Mouse (Mus musculus) liver, postnatal 0 days (tissue): ENCODE measurements around the gene Bcl2l13. TPM values are rescaled to one million over a fixed set of nuclear protein-coding genes. Genes with fewer than 3 reads are reported as not detected.

Experiments used
- ATAC-seq: fragments of 200-750 bp; cut with Nextera tagmentation; 2 replicates; pipeline ENCODE4 v1.8.0; 2017; ENCODE audit warnings: mild to moderate bottlenecking, moderate library complexity
- DNase-seq: peaks from one replicate; pipeline ENCODE4 v3.0.0-alpha.2; 2016
- H3K27ac ChIP-seq: fragments of 300-500 bp; sonication (generic); 2 replicates; pipeline ENCODE4 v1.5.1; 2014; ENCODE audit warnings: antibody characterized with exemption, moderate library complexity, mild to moderate bottlenecking, low read depth
- H3K27me3 ChIP-seq: fragments of 300-500 bp; sonication (generic); 2 replicates; pipeline ENCODE4 v1.6.1; 2014; ENCODE audit warnings: low read length, control low read depth, mixed read lengths; ENCODE audit not compliant: insufficient read depth
- H3K36me3 ChIP-seq: fragments of 300-500 bp; sonication (generic); replicated peaks from 2 replicates; pipeline ENCODE4 v1.6.1; 2014; ENCODE audit warnings: mild to moderate bottlenecking, control low read depth, low read length, moderate library complexity, mixed read lengths; ENCODE audit not compliant: insufficient read depth
- H3K4me1 ChIP-seq: fragments of 300-500 bp; sonication (generic); 2 replicates; pipeline ENCODE4 v1.6.1; 2014; ENCODE audit warnings: antibody characterized with exemption, mild to moderate bottlenecking, control low read depth; ENCODE audit not compliant: insufficient read depth
- H3K4me2 ChIP-seq: fragments of 300-500 bp; sonication (generic); 2 replicates; pipeline ENCODE4 v1.6.1; 2014; ENCODE audit warnings: low read depth, mild to moderate bottlenecking, low read length, moderate library complexity, mixed read lengths
- H3K4me3 ChIP-seq: fragments of 300-500 bp; sonication (generic); 2 replicates; pipeline ENCODE4 v1.5.1; 2014; ENCODE audit warnings: low read depth, low read length
- H3K9ac ChIP-seq: fragments of 300-500 bp; sonication (generic); replicated peaks from 2 replicates; pipeline ENCODE4 v1.6.1; 2014; ENCODE audit warnings: mild to moderate bottlenecking, moderate library complexity
- H3K9me3 ChIP-seq: fragments of 300-500 bp; sonication (generic); 2 replicates; pipeline ENCODE4 v1.6.1; 2016; ENCODE audit warnings: mild to moderate bottlenecking, control low read depth, low read length, mixed read lengths
- CTCF ChIP-seq: sonication (generic); IDR thresholded peaks from 2 replicates; pipeline ENCODE4 v1.5.1; 2016; ENCODE audit warnings: antibody characterized with exemption, low read depth
- EP300 ChIP-seq: IDR thresholded peaks from 2 replicates; pipeline ENCODE4 v1.6.1; 2016; ENCODE audit warnings: antibody characterized with exemption, low read depth, mild to moderate bottlenecking
- WGBS: fragments of 180-500 bp; shearing (Covaris S2); extraction: QIAGEN DNeasy Blood & Tissue Kit; methylation state at CpG from one replicate; pipeline ENCODE4 v1.1.7; 2014; ENCODE audit not compliant: insufficient replicate concordance; 5-methylcytosine and 5-hydroxymethylcytosine counted together
- polyA plus RNA-seq: library from polyadenylated mRNA; unstranded; fragments of >200 nt; fragmentation: Nextera tagmentation; extraction: Ambion mirVana; gene quantifications from 2 replicates; pipeline ENCODE4 v1.2.1, GENCODE M21; 2015

Gene Bcl2l13
- polyA plus RNA-seq, 1 experiment from 2014 or later = 18.4 TPM

DNA sequence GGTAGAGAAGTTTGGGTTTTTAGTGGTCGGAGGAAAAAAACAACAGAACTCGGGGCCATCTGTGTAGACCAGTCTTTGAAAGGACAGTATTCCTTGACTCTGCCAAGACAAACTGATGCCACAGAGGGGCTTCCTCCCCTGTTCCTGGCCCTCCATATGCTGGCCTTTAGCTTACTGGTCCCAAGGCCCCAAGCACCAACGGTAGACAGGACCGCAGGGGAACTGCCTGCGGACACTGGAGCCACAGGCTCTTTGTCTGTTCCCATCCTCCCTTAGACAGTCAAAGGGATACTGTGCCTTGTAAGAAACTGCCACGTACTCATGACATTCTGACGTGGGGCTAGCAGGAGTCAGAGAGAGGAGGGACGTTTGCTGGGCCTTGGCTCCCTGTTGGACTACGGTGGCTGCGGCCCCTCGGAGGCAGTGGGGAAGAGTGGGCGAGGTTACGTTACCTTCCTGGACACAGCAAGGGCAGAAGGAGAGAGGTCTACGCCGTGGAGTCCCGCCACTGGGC is 101.1 kb downstream of the Bcl2l13 start:
- Histone ChIP-seq H3K4me1 (peaks cover 2% of the 10 kb centered on the region), H3K4me2 (no peak overlapping the region), H3K4me3 (no peak overlapping the region), H3K27ac (no peak overlapping the region), H3K9me3 (no peaks in the 10 kb centered on the region), H3K27me3 (no peaks in the 10 kb centered on the region), H3K9ac (no peak overlapping the region), H3K36me3 (peaks cover 11% of the 10 kb centered on the region; the same call in 1 of the 2 replicates)
- 82% methylated on average over 16 of the region's 16 CpGs for WGBS
- TF ChIP-seq EP300 (no peak), CTCF (no peak)
- DNase-seq (no peak), ATAC-seq (no peak)

DNA sequence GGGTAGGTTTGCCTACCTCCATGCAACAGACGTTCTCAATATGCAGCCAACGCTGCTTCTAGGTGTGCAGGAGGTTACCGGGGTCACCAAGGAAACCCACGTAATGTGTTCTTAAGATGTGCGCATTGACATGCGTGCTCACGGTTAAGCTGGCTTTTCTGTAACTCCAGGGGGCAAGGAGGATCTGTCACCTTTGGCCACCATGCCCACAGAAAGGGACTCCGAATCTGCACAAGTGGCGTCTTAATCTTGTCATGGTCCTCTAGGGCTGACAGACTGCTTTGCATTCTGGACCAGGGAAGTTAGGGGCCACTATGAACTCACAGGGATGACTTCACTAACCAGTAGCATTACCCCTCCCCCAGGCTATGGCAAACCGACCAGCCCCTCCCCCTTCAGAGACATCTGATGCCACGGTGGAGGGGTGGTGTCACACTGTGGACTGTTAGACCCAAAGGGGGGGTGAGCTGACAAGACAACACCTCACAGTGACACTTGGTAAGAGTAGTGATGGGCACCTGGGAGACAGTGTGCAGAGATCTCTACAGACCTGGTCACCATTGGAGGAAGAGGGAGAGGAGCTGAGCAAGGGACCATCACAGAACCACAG is 102.1 kb downstream of the Bcl2l13 start:
- Histone ChIP-seq H3K9me3 (no peaks in the 10 kb centered on the region), H3K4me3 (no peak overlapping the region), H3K9ac (no peak overlapping the region), H3K4me1 (peaks cover 2% of the 10 kb centered on the region), H3K27ac (no peak overlapping the region), H3K4me2 (no peak overlapping the region), H3K27me3 (no peaks in the 10 kb centered on the region), H3K36me3 (0 out of 2 replicates have a peak, but pooled peaks cover 4% of the 10 kb centered on the region)
- TF ChIP-seq CTCF = no peak
- TF ChIP-seq EP300 = no peak
- DNase-seq (no peak), ATAC-seq (0 out of 2 replicates have a peak, but pooled peaks have one; percentile 27)
- 75% methylated on average over 11 of the region's 11 CpGs for WGBS

DNA sequence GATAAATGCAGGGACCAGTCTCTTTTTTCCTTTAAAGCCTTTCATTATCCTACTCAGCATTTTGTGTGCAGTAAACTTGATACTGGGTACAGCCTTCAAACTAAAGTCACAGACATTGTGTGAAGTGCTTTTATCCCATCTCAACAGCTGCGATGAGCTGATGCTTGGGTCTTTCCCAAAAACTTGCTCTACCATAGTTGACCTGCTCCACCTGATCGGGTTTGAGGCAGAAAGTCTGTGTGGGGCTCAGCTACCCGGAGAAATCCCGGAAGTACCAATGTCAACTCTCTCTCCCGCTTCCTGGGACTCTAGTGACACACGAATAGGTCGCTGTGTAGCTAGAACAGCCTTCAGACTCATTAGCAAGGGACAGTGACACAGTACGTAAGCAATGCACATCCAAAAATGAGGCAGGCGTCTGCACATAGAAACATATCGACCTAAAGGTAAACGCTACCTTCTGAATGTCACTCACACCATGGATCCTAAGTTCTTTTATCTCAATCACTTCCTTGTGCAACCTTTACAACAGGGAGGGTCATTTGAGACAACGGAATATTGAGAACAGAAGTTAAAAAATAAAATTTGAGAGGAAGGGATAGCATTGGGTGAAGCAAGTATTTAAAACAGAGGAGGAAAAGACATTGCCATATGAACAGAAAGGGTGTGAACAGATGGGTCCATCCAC is 102.9 kb downstream of the Bcl2l13 start:
- TF ChIP-seq EP300 (no peak), CTCF (no peak)
- H3K36me3 ChIP-seq = 0 out of 2 replicates have a peak, but pooled peaks cover 4% of the 10 kb centered on the region
- H3K4me2 ChIP-seq = no peak overlapping the region
- no peaks in the 10 kb centered on the region for H3K9me3 ChIP-seq
- no peak for ATAC-seq
- no peaks in the 10 kb centered on the region for H3K27me3 ChIP-seq
- H3K4me3 ChIP-seq = no peak overlapping the region
- no peak overlapping the region for H3K9ac ChIP-seq
- DNase-seq = no peak
- peaks cover 2% of the 10 kb centered on the region for H3K4me1 ChIP-seq
- no peak overlapping the region for H3K27ac ChIP-seq
- WGBS = 81% methylated on average over 12 of the region's 12 CpGs

DNA sequence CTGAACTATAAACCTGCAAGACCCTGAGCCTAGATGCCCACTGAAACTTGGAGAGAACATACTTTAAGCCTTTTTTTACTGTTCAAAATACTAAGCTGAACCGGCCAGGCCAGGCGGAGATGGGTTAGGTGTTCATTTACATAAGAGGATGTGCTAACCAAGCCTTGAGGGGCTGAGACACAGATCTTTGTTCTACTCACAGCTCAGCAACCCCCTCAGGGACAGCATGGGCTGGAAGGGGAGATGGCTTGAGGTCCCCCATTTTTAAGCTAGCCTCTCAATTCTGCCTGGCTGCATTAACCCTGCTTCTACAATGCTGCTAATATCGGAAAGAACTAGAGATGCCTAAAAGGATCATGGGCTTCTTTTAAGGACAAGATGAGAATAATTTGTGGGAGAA is 103.8 kb downstream of the Bcl2l13 start:
- H3K4me1 ChIP-seq = peaks cover 2% of the 10 kb centered on the region

DNA sequence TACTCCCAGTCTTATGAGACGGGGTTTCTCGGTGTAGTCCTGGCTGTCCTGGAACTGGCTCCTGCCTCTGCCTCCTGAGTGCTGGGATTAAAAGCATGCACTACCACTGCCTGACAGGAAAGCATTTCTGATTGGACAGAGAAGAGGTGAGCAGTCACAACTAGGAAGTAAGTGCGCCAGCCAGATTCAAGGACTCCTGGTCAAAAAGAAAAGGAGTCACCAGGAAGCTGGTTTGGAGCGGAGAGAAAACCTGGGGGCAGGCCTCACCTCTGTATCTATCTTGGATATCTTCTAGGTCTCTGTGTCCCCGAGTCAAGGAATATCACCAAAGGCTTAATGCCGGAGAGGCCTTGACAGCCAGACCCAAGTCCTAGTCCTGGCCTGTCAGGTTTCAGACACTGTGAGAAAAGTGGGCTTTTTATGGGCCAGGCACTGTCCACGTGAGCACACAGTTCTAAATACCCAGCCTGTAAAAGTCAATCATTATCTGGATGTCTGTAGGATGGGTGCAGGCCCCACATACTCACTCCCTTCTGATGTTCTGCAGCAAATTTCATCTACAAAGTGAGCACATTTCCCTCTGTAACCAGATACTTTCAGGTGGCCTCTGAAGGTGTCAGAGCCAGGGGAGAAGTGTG is 104.6 kb downstream of the Bcl2l13 start:
- ATAC-seq (no peak), DNase-seq (no peak)
- Histone ChIP-seq H3K4me1 (peaks cover 3% of the 10 kb centered on the region), H3K36me3 (no peaks in the 10 kb centered on the region), H3K4me3 (no peak overlapping the region), H3K9me3 (no peaks in the 10 kb centered on the region), H3K27ac (no peak overlapping the region), H3K4me2 (no peak overlapping the region), H3K9ac (no peak overlapping the region), H3K27me3 (no peaks in the 10 kb centered on the region)
- WGBS = 89% methylated on average over 7 of the region's 7 CpGs
- TF ChIP-seq CTCF = no peak
- no peak for TF ChIP-seq EP300

More for the DNA sequence above, 103.8 kb downstream of the Bcl2l13 start:
- no peaks in the 10 kb centered on the region for H3K36me3 ChIP-seq
- no peak overlapping the region for H3K4me3 ChIP-seq
- no peak for ATAC-seq
- 86% methylated on average over 3 of the region's 3 CpGs for WGBS
- DNase-seq = no peak
- H3K4me2 ChIP-seq = no peak overlapping the region
- no peaks in the 10 kb centered on the region for H3K9me3 ChIP-seq
- TF ChIP-seq CTCF = no peak
- no peak for TF ChIP-seq EP300
- H3K27ac ChIP-seq = no peak overlapping the region
- H3K9ac ChIP-seq = no peak overlapping the region
- no peaks in the 10 kb centered on the region for H3K27me3 ChIP-seq

DNA sequence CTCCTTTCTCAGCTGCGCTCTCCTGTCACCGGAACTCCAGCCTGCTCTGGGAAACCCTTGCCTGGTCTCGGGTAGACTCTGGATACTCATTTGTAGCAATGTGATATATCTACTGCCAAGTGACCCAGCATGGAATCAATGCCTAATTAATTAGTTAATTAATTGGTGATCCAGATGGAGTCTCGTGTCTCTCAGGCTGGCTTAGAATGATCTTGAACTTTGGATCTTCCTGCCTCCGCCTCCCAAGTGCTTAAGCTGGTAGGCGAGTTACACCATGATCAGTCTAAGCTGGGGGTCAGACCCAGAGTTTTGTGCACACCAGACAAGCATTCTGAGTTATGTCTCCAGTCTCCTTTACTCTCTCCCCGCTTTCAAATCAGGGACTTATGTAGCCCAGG is 105.1 kb downstream of the Bcl2l13 start:
- Histone ChIP-seq H3K36me3 (no peaks in the 10 kb centered on the region), H3K9me3 (no peaks in the 10 kb centered on the region), H3K4me3 (no peak overlapping the region), H3K27me3 (no peaks in the 10 kb centered on the region), H3K4me1 (peaks cover 5% of the 10 kb centered on the region), H3K4me2 (no peak overlapping the region), H3K27ac (no peak overlapping the region), H3K9ac (no peak overlapping the region)
- no peak for TF ChIP-seq EP300
- no peak for TF ChIP-seq CTCF
- ATAC-seq = no peak
- no peak for DNase-seq
- 86% methylated on average over 7 of the region's 7 CpGs for WGBS
